In genomic region chr13:60813722-60814121, GRCm38 (mm10) we compare ENCODE assay signal across 31 mouse cellular contexts. TPM values are rescaled to one million over a fixed set of nuclear protein-coding genes. Genes with fewer than 3 reads are reported as not detected.
A peak's percentile ranks its signal among the peaks of the same experiment; 100 is the strongest.
DNase-seq lines count a peak whose midpoint lies in the region; TF ChIP-seq lines count a peak whose summit lies in the region.
"Had no signal": no experiment of that assay in that cellular context is flagged by ENCODE, and none has a peak within 500 bp of the region (broad histone marks: within the 10 kb centered on the region; RNA-seq: fewer than 3 reads in every experiment).

No protein-coding gene starts in this region.

- peak; percentile 88 for DNase-seq in heart, adult 11 months
- DNase-seq in heart, embryonic 10.5 days (ENCODE audit: low spot score) = no peak
- peak; percentile 4 for DNase-seq in kidney, adult 2 months
- no peak for DNase-seq in kidney, postnatal 10 days
- peak; percentile 36 for DNase-seq in lung, postnatal 36 days
- DNase-seq in lung, postnatal 14 days = no peak
- DNase-seq: adrenal gland, adult 8-10 months; adrenal gland, postnatal 25 days; cerebellum, adult 11-12 months; cerebellum, adult 8-10 months; cerebellum, postnatal 10 days; cerebellum, postnatal 36 days; embryo, embryonic 11 days; gastrocnemius, postnatal 25 days; heart, postnatal 10 days; heart, postnatal 4 days had no signal

- no peak for TF ChIP-seq POLR2A in kidney, adult 2 months (IDR thresholded peaks at IDR 0.05; ENCODE audit: low read depth, low read length)

- no peaks in the 10 kb centered on the region for H3K36me3 ChIP-seq in heart, embryonic 10.5 days
- no peaks in the 10 kb centered on the region for H3K36me3 ChIP-seq in kidney, adult 2 months (ENCODE audit: control insufficient read depth, insufficient read depth, low read length)
- H3K36me3 ChIP-seq: embryonic facial prominence, embryonic 10.5 days; embryonic facial prominence, embryonic 13.5 days; forebrain, embryonic 12.5 days; forebrain, embryonic 15.5 days; heart, embryonic 12.5 days; heart, embryonic 15.5 days had no signal

- H3K9me3 ChIP-seq in heart, embryonic 10.5 days = no peaks in the 10 kb centered on the region
- H3K9me3 ChIP-seq: embryonic facial prominence, embryonic 10.5 days; embryonic facial prominence, embryonic 13.5 days; forebrain, embryonic 12.5 days; forebrain, embryonic 15.5 days; heart, embryonic 12.5 days; heart, embryonic 15.5 days had no signal

- 64% methylated on average over 1 of the region's 1 CpGs for WGBS in heart, embryonic 10.5 days
- WGBS in kidney, adult 2 months = 43% methylated on average over 1 of the region's 1 CpGs

- no peaks in the 10 kb centered on the region for H3K4me1 ChIP-seq in heart, embryonic 10.5 days
- H3K4me1 ChIP-seq in kidney, adult 2 months (ENCODE audit: control insufficient read depth, insufficient read depth, low read length) = no peaks in the 10 kb centered on the region
- H3K4me1 ChIP-seq: embryonic facial prominence, embryonic 10.5 days; embryonic facial prominence, embryonic 13.5 days; forebrain, embryonic 12.5 days; forebrain, embryonic 15.5 days; heart, embryonic 12.5 days; heart, embryonic 15.5 days had no signal

- H3K4me3 ChIP-seq in heart, embryonic 10.5 days = no peak overlapping the region
- no peak overlapping the region for H3K4me3 ChIP-seq in kidney, adult 2 months (ENCODE audit: insufficient read depth, low read depth, low read length)
- H3K4me3 ChIP-seq: embryonic facial prominence, embryonic 10.5 days; embryonic facial prominence, embryonic 13.5 days; erythroblast, embryonic 14.5 days; forebrain, embryonic 12.5 days; forebrain, embryonic 15.5 days; heart, adult 2 months; heart, embryonic 12.5 days; heart, embryonic 15.5 days had no signal

- TF ChIP-seq CTCF in kidney, adult 2 months (conservative IDR thresholded peaks at IDR 0.05; ENCODE audit: insufficient read depth, insufficient read length, low read depth, low read length) = no peak

- H3K27ac ChIP-seq in heart, embryonic 10.5 days = no peak overlapping the region
- no peak overlapping the region for H3K27ac ChIP-seq in kidney, adult 2 months (ENCODE audit: insufficient read depth, low read depth, low read length)
- H3K27ac ChIP-seq: embryonic facial prominence, embryonic 10.5 days; embryonic facial prominence, embryonic 13.5 days; forebrain, embryonic 12.5 days; forebrain, embryonic 15.5 days; heart, adult 2 months; heart, embryonic 15.5 days; hindbrain, embryonic 14.5 days; hindbrain, postnatal 0 days had no signal

- H3K27me3 ChIP-seq in heart, embryonic 10.5 days (ENCODE audit: insufficient read depth, poor library complexity, severe bottlenecking) = no peaks in the 10 kb centered on the region
- no peaks in the 10 kb centered on the region for H3K27me3 ChIP-seq in kidney, adult 2 months (replicated peaks; ENCODE audit: control insufficient read depth, insufficient read depth, low read length)
- H3K27me3 ChIP-seq: embryonic facial prominence, embryonic 13.5 days; forebrain, embryonic 12.5 days; forebrain, embryonic 15.5 days; heart, embryonic 12.5 days; heart, embryonic 15.5 days had no signal

RNA-seq across cellular contexts. Expression of gene Ctsll3, which starts 11.1 kb away (rescaled TPM):
- polyA plus RNA-seq in heart, embryonic 10.5 days (2016; fragmentation: Nextera tagmentation; extraction: Ambion mirVana) = not detected in 2 replicates
- polyA plus RNA-seq in kidney, adult 2 months (2012; rRNA removed) = not detected in 2 replicates
- polyA plus RNA-seq: activated CD4-positive, CD25-positive, alpha-beta regulatory T cell, adult 4 months; brain, embryonic 14.5 days; cortical plate, adult 2 months; embryonic facial prominence, embryonic 10.5 days; embryonic facial prominence, embryonic 13.5 days; erythroblast, embryonic 14.5 days; forebrain, embryonic 12.5 days; forebrain, embryonic 15.5 days; gonadal fat pad, adult 2 months; heart, adult 2 months; heart, embryonic 12.5 days; heart, embryonic 15.5 days; hindbrain, embryonic 11.5 days; hindbrain, embryonic 14.5 days; hindbrain, postnatal 0 days had no signal

RNA-seq across cellular contexts. Expression of gene BC051665, which starts 27.6 kb away (rescaled TPM):
- not detected in 2 replicates for polyA plus RNA-seq in heart, embryonic 10.5 days (2016; fragmentation: Nextera tagmentation; extraction: Ambion mirVana)
- not detected in 2 replicates for polyA plus RNA-seq in kidney, adult 2 months (2012; rRNA removed)
- polyA plus RNA-seq: activated CD4-positive, CD25-positive, alpha-beta regulatory T cell, adult 4 months; brain, embryonic 14.5 days; cortical plate, adult 2 months; embryonic facial prominence, embryonic 10.5 days; embryonic facial prominence, embryonic 13.5 days; erythroblast, embryonic 14.5 days; forebrain, embryonic 12.5 days; forebrain, embryonic 15.5 days; gonadal fat pad, adult 2 months; heart, adult 2 months; heart, embryonic 12.5 days; heart, embryonic 15.5 days; hindbrain, embryonic 11.5 days; hindbrain, embryonic 14.5 days; hindbrain, postnatal 0 days had no signal

RNA-seq across cellular contexts. Expression of gene 4930486L24Rik, which starts 50.6 kb away (rescaled TPM):
- polyA plus RNA-seq in heart, embryonic 10.5 days (2016; fragmentation: Nextera tagmentation; extraction: Ambion mirVana) = 0.38 TPM in 1 of 2 replicates, not detected in the other
- 0.52 TPM in 1 of 2 replicates, not detected in the other for polyA plus RNA-seq in kidney, adult 2 months (2012; rRNA removed)
- polyA plus RNA-seq: erythroblast, embryonic 14.5 days; forebrain, embryonic 12.5 days; heart, embryonic 15.5 days; hindbrain, embryonic 11.5 days; hindbrain, postnatal 0 days had no signal

Comparison
In these comparisons a context has a peak if more than half of its experiments do, and no peak if none do; other contexts are left out.
1. DNase-seq: peak in heart, adult 11 months (single experiment), kidney, adult 2 months (single experiment) and lung, postnatal 36 days (single experiment); none in heart, embryonic 10.5 days (single experiment), kidney, postnatal 10 days (single experiment) and lung, postnatal 14 days (single experiment).